Mouse (Mus musculus) liver, embryonic 14.5 days (tissue): ENCODE data around the gene Fmo5.

Experiments used
- CTCF ChIP-seq: IDR thresholded peaks from 2 replicates; pipeline ENCODE4 v1.5.1; 2016; ENCODE audit warnings: antibody characterized with exemption, low read depth, control low read depth
- EP300 ChIP-seq: IDR thresholded peaks from 2 replicates; pipeline ENCODE4 v1.6.1; 2016; ENCODE audit warnings: antibody characterized with exemption, low read depth

GRCm38 (mm10) chr3:97634288-97634761, 5.7 kb downstream of the Fmo5 start:
- TF ChIP-seq CTCF (0 out of 2 replicates have a peak, but pooled peaks have one; percentile 4), EP300 (no peak)
